Mouse (Mus musculus) fat pad, adult 2 months (tissue): ENCODE data around the gene Sec23a.
"Not testable (repeated sequence)": the region's sequence is repeated elsewhere in the genome, so short reads cannot be mapped to it uniquely, and the experiment has no call there.

Experiments
- DNase-seq: peaks from one replicate; pipeline ENCODE4 v3.0.0-alpha.2; 2011; ENCODE audit warnings: low read depth, low spot score; ENCODE audit errors: extremely low read depth

Gene Sec23a

GRCm38 (mm10) chr12:59011844-59012709 is at the start of gene Sec23a:
Sec23a (minus strand) TSS chr12:59012017.
- no peak for DNase-seq

- DNase-seq: no peak
These were observed 49.3 kb upstream of the Sec23a start, which contains the start of gene Trappc6b for GRCm38 (mm10) chr12:59060993-59061595. Trappc6b (minus strand) TSS chr12:59061472.

GRCm38 (mm10) chr12:59060322-59060721 is 48.5 kb upstream of the Sec23a start:
- no peak for DNase-seq

GRCm38 (mm10) chr12:59058242-59058641 is 46.4 kb upstream of the Sec23a start:
- not testable (repeated sequence) for DNase-seq

- no peak for DNase-seq
These were observed 44.4 kb upstream of the Sec23a start for GRCm38 (mm10) chr12:59056222-59056621.

GRCm38 (mm10) chr12:59055196-59055850 is 43.5 kb upstream of the Sec23a start:
- DNase-seq: no peak

GRCm38 (mm10) chr12:59053976-59054375 is 42.2 kb upstream of the Sec23a start:
- no peak for DNase-seq

- DNase-seq: no peak
These were observed 41.3 kb upstream of the Sec23a start for GRCm38 (mm10) chr12:59053166-59053565.

GRCm38 (mm10) chr12:59052470-59052869 is 40.7 kb upstream of the Sec23a start:
- DNase-seq: no peak

- DNase-seq: no peak
These were observed 29.0 kb upstream of the Sec23a start for GRCm38 (mm10) chr12:59040851-59041250.

GRCm38 (mm10) chr12:59039971-59040844 is 28.4 kb upstream of the Sec23a start:
- DNase-seq: no peak

- DNase-seq: no peak
These were observed 27.5 kb upstream of the Sec23a start for GRCm38 (mm10) chr12:59039162-59039970.

GRCm38 (mm10) chr12:59032101-59032500 is 20.3 kb upstream of the Sec23a start:
- no peak for DNase-seq

- DNase-seq: no peak
These were observed 9.5 kb upstream of the Sec23a start for GRCm38 (mm10) chr12:59021306-59021705.

GRCm38 (mm10) chr12:59019891-59020290 is 8.1 kb upstream of the Sec23a start:
- no peak for DNase-seq

- no peak for DNase-seq
These were observed 6.2 kb upstream of the Sec23a start for GRCm38 (mm10) chr12:59017970-59018369.

GRCm38 (mm10) chr12:59013234-59013633 is 1.4 kb upstream of the Sec23a start, which contains the start of gene Gemin2:
Gemin2 (plus strand) TSS chr12:59013393.
- DNase-seq: no peak

- no peak for DNase-seq
These were observed 884 bp upstream of the Sec23a start for GRCm38 (mm10) chr12:59012710-59013091.

GRCm38 (mm10) chr12:59011275-59011843 is 458 bp downstream of the Sec23a start:
- DNase-seq: no peak

GRCm38 (mm10) chr12:59010482-59010881 is 1.3 kb downstream of the Sec23a start:
- no peak for DNase-seq
